Mouse (Mus musculus) neural tube, embryonic 13.5 days (tissue): ENCODE data around the gene Cetn3. TPM values are rescaled to one million over a fixed set of nuclear protein-coding genes. Genes with fewer than 3 reads are reported as not detected.

ENCODE experiments used
- ATAC-seq: fragments of 200-750 bp; cut with Nextera tagmentation; 2 replicates; pipeline ENCODE4 v1.8.0; 2017; ENCODE audit warnings: low read depth, mild to moderate bottlenecking, moderate TSS enrichment, moderate library complexity
- H3K27ac ChIP-seq: fragments of 300-500 bp; sonication (generic); replicated peaks from 2 replicates; pipeline ENCODE4 v1.5.1; 2015; ENCODE audit warnings: moderate library complexity, mild to moderate bottlenecking, inconsistent platforms
- H3K27me3 ChIP-seq: fragments of 300-500 bp; sonication (generic); 2 replicates; pipeline ENCODE4 v1.6.1; 2015; ENCODE audit warnings: mild to moderate bottlenecking, inconsistent platforms
- H3K36me3 ChIP-seq: fragments of 300-500 bp; sonication (generic); 2 replicates; pipeline ENCODE4 v1.6.1; 2015; ENCODE audit warnings: mild to moderate bottlenecking, inconsistent platforms
- H3K4me1 ChIP-seq: fragments of 300-500 bp; sonication (generic); replicated peaks from 2 replicates; pipeline ENCODE4 v1.6.1; 2015; ENCODE audit warnings: inconsistent platforms
- H3K4me2 ChIP-seq: fragments of 300-500 bp; sonication (generic); 2 replicates; pipeline ENCODE4 v1.6.1; 2015; ENCODE audit warnings: inconsistent platforms, mild to moderate bottlenecking, moderate library complexity
- H3K4me3 ChIP-seq: fragments of 300-500 bp; sonication (generic); 2 replicates; pipeline ENCODE4 v1.5.1; 2015; ENCODE audit warnings: mild to moderate bottlenecking, inconsistent platforms
- H3K9ac ChIP-seq: fragments of 300-500 bp; sonication (generic); 2 replicates; pipeline ENCODE4 v1.6.1; 2015; ENCODE audit warnings: moderate library complexity, mild to moderate bottlenecking, inconsistent platforms
- H3K9me3 ChIP-seq: fragments of 300-500 bp; sonication (generic); 2 replicates; pipeline ENCODE4 v1.6.1; 2016; ENCODE audit warnings: inconsistent platforms
- WGBS: fragments of 180-500 bp; shearing (Covaris S2); methylation state at CpG from one replicate; pipeline ENCODE4 v1.1.7; 2015; 5-methylcytosine and 5-hydroxymethylcytosine counted together
- polyA plus RNA-seq: library from polyadenylated mRNA; unstranded; fragments of >200 nt; fragmentation: Nextera tagmentation; extraction: Ambion mirVana; gene quantifications from 2 replicates; pipeline ENCODE4 v1.2.1, GENCODE M21; 2015

Cetn3 gene
- 231 and 259 TPM in 2 replicates for polyA plus RNA-seq

DNA sequence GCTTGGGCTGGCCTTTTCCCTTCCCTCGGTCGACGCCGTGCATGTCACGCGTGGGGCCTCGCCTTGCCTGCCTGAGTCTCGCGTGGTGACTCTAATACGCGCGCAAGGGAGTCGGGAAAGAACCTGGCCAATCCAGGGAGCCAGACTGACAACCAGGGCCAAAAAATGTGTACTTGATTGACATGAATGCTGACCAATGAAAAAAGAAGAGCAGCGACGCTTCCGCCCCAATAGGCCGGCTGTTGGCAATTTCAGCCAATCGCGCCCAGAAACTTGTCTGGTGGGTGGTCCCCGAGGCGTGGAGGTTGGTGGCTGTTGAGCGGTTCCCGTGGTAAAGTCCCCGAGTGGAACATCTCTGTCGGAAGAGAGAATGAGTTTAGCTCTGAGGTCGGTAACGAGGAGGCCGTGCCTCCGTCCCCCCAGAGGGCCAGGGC lies at the start of gene Cetn3:
Gene Cetn3, plus strand, starts transcription at position 107 of the 434 bp plus-strand sequence.
- peak; percentile 95 for ATAC-seq
- Histone ChIP-seq H3K4me3 (peak within 1 kb of the TSS; percentile 68), H3K27ac (peak within 1 kb of the TSS; percentile 99), H3K4me1 (peaks cover 20% of the 10 kb centered on the region), H3K27me3 (no peaks in the 10 kb centered on the region), H3K9ac (peak within 1 kb of the TSS; percentile 86), H3K9me3 (no peaks in the 10 kb centered on the region), H3K4me2 (peak within 1 kb of the TSS; percentile 62), H3K36me3 (peaks cover 8% of the 10 kb centered on the region)
- under 1% methylated on average over 29 of the region's 29 CpGs for WGBS

DNA sequence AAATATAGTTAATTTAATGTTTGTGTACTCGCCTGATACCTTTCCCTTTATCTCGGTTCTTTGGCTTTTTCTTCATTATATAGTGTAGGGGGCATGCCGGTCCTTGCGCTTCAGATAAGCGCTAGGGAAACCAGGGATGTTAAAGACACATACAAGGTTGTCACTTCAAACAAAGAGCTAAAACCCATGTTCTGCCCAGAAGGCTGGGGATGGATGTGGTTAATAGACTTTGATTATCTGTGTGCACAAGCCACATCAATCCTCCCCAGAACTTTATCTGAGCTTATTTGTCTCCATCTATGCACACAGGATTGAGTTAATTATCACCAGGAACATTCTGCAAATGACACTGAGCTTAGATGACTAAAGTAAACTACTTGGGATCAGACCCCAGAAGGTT lies 46.3 kb upstream of the Cetn3 start:
- H3K27ac ChIP-seq: no peak overlapping the region
- no peaks in the 10 kb centered on the region for H3K27me3 ChIP-seq
- no peaks in the 10 kb centered on the region for H3K36me3 ChIP-seq
- no peak overlapping the region for H3K4me2 ChIP-seq
- WGBS: 95% methylated on average over 5 of the region's 5 CpGs
- no peaks in the 10 kb centered on the region for H3K4me1 ChIP-seq
- H3K9me3 ChIP-seq: no peaks in the 10 kb centered on the region
- ATAC-seq: no peak
- H3K4me3 ChIP-seq: no peak overlapping the region
- H3K9ac ChIP-seq: no peak overlapping the region

DNA sequence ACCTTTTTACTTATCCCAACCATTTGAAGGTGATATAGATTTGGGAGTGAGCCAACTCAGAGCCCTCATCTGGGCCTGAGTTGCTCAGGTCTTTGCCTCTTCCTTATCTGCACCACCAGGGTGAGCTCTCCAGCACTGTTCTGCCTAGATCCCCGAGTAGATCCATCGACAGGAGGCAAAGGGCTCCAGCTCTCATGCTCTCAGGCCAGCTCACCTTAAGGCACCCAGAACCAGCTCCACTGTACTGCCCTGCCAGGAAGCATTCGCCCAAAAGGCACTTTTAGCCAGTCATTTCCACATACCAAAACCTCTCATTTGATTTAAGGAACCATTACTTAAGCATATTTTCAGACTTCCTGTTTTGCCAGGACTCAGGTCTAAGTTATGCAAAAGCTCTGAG lies 42.0 kb upstream of the Cetn3 start:
- WGBS: 66% methylated on average over 3 of the region's 3 CpGs
- Histone ChIP-seq H3K27me3 (no peaks in the 10 kb centered on the region), H3K4me2 (no peak overlapping the region), H3K4me3 (no peak overlapping the region), H3K9me3 (0 out of 2 replicates have a peak, but pooled peaks cover 3% of the 10 kb centered on the region), H3K27ac (no peak overlapping the region), H3K36me3 (no peaks in the 10 kb centered on the region), H3K4me1 (no peaks in the 10 kb centered on the region), H3K9ac (no peak overlapping the region)
- no peak for ATAC-seq

DNA sequence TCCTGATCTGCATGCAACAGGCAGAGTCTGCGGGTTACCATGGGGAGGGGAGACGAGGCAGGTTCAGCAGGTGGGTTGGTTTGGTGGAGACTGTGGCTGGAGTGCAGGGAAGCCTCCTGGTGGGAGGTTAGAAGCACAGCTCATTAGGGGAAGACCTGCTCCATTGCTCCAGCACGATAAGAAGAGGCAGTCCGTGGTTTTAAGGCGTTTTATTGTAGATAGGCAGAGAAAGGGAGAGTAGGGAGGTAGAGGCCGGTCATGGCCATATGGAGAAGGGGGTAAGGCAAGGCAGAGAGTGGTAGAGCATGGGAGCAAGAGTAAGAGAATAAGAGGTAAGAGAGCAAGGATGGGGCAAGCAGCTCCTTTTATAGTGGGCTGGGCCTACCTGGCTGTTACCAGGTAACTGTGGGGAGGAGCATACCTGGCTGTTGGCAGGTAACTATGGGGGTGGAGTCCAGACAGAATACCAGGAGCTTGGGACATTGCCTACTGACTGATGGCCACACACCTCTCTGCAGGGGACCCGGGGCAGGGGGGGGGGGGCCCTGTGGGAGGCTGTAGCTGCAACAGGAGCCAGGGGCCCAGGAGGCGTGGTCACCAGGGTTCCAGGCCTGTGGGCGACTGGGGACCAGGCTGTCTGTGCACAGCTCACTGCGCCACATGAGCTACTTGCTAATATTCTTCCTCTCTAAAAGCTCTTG lies 39.3 kb upstream of the Cetn3 start:
- 0 out of 2 replicates have a peak, but pooled peaks cover 4% of the 10 kb centered on the region for H3K9me3 ChIP-seq
- no peaks in the 10 kb centered on the region for H3K36me3 ChIP-seq
- H3K27me3 ChIP-seq: no peaks in the 10 kb centered on the region
- ATAC-seq: no peak
- no peak overlapping the region for H3K4me3 ChIP-seq
- no peak overlapping the region for H3K4me2 ChIP-seq
- no peaks in the 10 kb centered on the region for H3K4me1 ChIP-seq
- no peak overlapping the region for H3K27ac ChIP-seq
- WGBS: 55% methylated on average over 10 of the region's 10 CpGs
- H3K9ac ChIP-seq: no peak overlapping the region

DNA sequence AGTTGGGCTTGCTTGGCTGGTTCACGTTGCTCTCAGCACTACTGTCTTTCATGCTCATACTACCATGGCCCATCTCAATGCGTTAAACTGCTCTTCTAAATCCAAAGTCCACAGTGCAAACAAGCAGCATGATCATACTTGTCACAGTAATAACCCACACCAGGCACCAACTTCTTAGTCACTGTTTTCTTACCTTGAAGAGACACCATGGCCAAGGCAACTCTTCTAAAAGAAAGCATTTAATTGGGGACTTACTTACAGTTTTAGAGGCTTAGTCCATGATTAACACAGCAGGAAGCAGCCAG lies 38.8 kb upstream of the Cetn3 start:
- no peak overlapping the region for H3K4me2 ChIP-seq
- ATAC-seq: no peak
- H3K27me3 ChIP-seq: no peaks in the 10 kb centered on the region
- H3K27ac ChIP-seq: no peak overlapping the region
- H3K36me3 ChIP-seq: no peaks in the 10 kb centered on the region
- H3K4me1 ChIP-seq: no peaks in the 10 kb centered on the region
- 43% methylated on average over 2 of the region's 2 CpGs for WGBS
- H3K9me3 ChIP-seq: 0 out of 2 replicates have a peak, but pooled peaks cover 4% of the 10 kb centered on the region
- no peak overlapping the region for H3K4me3 ChIP-seq
- no peak overlapping the region for H3K9ac ChIP-seq

DNA sequence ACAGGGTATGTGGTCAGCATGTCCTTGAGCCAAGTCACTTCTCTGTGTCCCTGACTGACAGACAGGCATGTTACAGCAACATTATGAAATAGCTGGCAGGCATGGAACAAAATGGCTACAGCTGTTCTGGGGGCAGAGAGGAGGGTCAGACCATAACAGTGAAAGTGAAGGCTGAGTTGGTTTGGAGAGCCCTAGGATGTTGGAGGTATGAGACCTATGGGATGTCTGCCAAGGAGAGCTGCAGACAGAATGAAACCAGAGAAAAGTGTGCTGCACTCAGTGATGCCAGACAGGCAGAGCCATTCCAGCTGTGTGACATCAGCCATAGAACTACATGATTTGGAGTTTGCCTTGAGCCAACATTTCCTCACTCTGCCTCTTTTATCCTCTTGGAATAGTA lies 28.0 kb upstream of the Cetn3 start:
- Histone ChIP-seq H3K27ac (no peak overlapping the region), H3K27me3 (no peaks in the 10 kb centered on the region), H3K9me3 (no peaks in the 10 kb centered on the region), H3K4me2 (no peak overlapping the region), H3K4me3 (no peak overlapping the region), H3K4me1 (no peaks in the 10 kb centered on the region), H3K36me3 (no peaks in the 10 kb centered on the region), H3K9ac (no peak overlapping the region)
- no peak for ATAC-seq

DNA sequence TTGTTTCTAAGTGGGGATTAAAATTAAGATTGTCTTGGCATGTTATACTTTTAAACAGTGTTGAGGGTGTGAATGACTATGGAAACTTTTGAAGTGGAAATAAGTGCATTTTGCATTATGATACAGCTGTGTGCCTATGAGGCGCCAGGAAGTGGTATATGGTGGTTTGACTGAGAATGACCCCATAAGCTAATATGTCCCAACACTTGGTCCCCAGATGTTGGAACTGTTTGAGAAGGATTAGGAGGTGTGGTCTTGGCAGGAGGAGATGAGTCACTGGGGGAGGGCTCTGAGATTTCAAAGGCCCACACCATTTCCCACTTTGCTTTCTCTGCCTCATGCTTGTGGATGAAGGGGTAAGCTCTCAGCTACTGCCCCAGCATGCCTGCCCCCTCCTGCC lies 27.6 kb upstream of the Cetn3 start:
- Histone ChIP-seq H3K4me2 (no peak overlapping the region), H3K4me3 (no peak overlapping the region), H3K27ac (no peak overlapping the region), H3K36me3 (no peaks in the 10 kb centered on the region), H3K9me3 (no peaks in the 10 kb centered on the region), H3K9ac (no peak overlapping the region), H3K27me3 (no peaks in the 10 kb centered on the region), H3K4me1 (no peaks in the 10 kb centered on the region)
- WGBS: 93% methylated on average over 1 of the region's 1 CpGs
- ATAC-seq: no peak

DNA sequence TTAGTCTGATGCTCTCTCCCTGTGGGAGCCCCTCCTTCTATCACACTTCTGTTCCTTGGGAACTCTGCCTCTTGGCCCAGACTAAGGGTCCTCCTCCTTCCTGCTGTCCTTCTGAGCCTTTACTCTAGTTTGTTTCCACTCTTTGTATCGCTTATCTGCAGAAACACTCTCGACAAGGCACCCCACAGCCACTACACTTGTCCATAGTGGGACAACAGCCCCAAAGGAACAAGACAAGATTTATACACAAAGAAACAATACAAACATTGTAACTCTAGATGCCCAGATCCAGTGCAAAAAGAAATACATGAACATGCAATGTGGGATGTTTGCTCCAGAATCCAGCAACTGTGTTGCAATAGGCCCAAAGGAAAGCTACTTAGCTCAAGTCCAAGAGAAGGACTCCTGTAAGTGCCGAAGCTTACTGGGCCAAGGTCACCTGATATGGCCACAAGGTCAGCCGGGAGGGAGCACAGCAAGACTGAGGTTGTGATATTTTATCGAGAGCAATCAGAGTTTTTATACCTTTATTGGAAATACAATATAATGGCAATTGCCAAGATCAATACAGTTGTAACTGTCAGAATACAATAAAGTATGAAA lies 25.7 kb upstream of the Cetn3 start:
- no peaks in the 10 kb centered on the region for H3K36me3 ChIP-seq
- no peak overlapping the region for H3K4me3 ChIP-seq
- H3K4me2 ChIP-seq: no peak overlapping the region
- no peaks in the 10 kb centered on the region for H3K4me1 ChIP-seq
- 82% methylated on average over 5 of the region's 5 CpGs for WGBS
- H3K27ac ChIP-seq: no peak overlapping the region
- H3K27me3 ChIP-seq: no peaks in the 10 kb centered on the region
- ATAC-seq: no peak
- no peak overlapping the region for H3K9ac ChIP-seq
- no peaks in the 10 kb centered on the region for H3K9me3 ChIP-seq

DNA sequence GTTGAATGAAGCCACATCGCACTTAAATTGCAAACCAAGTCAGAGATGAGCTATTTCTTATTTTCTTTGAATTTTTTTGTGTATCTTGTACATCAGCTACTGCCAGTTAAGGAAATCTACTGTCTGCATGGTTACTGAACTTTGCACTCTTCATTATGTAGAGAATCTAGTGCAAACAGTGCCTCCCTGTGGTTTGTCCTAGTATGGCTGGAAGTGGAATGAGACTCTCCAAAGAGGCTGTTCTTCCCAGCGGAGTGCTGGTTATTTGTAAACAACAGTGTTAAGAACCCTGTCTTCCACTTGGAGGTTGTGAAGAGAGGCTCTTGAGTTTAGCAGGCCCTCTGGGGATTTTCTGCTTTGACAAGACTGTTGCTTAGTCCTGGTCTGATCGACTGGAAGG lies 22.5 kb upstream of the Cetn3 start:
- no peak overlapping the region for H3K27ac ChIP-seq
- ATAC-seq: no peak
- no peak overlapping the region for H3K4me2 ChIP-seq
- H3K9me3 ChIP-seq: no peaks in the 10 kb centered on the region
- H3K27me3 ChIP-seq: no peaks in the 10 kb centered on the region
- 39% methylated on average over 3 of the region's 3 CpGs for WGBS
- no peaks in the 10 kb centered on the region for H3K36me3 ChIP-seq
- H3K4me1 ChIP-seq: no peaks in the 10 kb centered on the region
- H3K9ac ChIP-seq: no peak overlapping the region
- no peak overlapping the region for H3K4me3 ChIP-seq

DNA sequence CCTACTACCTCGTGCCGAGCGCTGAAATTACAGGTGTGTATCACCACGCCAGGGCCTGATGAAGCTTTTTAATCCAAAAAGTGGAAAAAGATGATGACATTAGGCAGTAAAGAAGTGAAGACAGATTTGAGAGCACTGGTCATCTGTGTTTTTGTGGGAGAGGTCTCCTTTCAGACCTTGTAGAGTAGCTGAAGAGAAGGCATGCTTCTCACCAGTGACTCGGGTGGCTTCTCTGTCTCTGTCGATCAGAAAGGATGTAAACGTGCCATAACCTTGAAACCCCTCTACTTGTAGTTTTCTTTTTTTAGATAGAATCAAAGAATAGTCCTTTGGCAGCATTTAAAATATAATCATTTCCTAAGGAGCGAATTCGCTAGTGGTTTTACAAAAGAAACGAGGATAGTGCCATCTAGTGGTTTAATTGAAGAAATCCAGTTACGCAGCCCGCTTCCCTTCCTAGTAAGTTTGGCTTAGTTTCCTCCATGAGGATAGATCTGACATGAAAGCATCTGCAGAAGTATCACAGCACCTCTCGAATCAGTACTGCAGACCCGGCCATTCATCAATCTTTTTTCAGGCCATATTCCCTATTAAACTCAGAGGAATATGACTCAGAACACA lies 21.2 kb upstream of the Cetn3 start:
- ATAC-seq: peak; percentile 54; the same call in 1 of the 2 replicates
- no peak overlapping the region for H3K9ac ChIP-seq
- no peaks in the 10 kb centered on the region for H3K4me1 ChIP-seq
- no peak overlapping the region for H3K27ac ChIP-seq
- H3K4me2 ChIP-seq: peak overlapping the region; percentile 26
- H3K9me3 ChIP-seq: no peaks in the 10 kb centered on the region
- H3K27me3 ChIP-seq: no peaks in the 10 kb centered on the region
- 34% methylated on average over 14 of the region's 14 CpGs for WGBS
- no peaks in the 10 kb centered on the region for H3K36me3 ChIP-seq
- no peak overlapping the region for H3K4me3 ChIP-seq

DNA sequence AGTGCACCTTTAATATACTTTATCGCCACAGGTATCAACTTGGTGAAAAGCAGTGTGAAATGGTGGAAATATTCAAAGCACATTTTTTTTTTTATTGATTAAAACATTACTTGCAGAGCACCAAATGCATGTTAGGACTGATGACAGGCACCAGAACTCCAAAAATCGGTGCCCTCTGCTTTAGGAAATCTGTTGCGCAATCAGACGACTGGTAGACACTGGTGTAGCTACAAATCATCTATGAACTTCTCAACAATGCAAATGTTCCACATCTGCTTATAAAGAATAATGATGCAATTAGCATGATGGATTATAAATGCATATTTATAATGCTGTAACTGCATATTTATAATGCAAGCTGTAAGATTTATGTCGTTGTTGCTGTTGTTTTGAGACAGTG lies 18.7 kb upstream of the Cetn3 start:
- 83% methylated on average over 5 of the region's 5 CpGs for WGBS
- H3K4me3 ChIP-seq: no peak overlapping the region
- H3K27ac ChIP-seq: no peak overlapping the region
- no peaks in the 10 kb centered on the region for H3K4me1 ChIP-seq
- no peaks in the 10 kb centered on the region for H3K9me3 ChIP-seq
- H3K9ac ChIP-seq: no peak overlapping the region
- H3K36me3 ChIP-seq: no peaks in the 10 kb centered on the region
- H3K4me2 ChIP-seq: no peak overlapping the region
- no peak for ATAC-seq
- H3K27me3 ChIP-seq: no peaks in the 10 kb centered on the region

DNA sequence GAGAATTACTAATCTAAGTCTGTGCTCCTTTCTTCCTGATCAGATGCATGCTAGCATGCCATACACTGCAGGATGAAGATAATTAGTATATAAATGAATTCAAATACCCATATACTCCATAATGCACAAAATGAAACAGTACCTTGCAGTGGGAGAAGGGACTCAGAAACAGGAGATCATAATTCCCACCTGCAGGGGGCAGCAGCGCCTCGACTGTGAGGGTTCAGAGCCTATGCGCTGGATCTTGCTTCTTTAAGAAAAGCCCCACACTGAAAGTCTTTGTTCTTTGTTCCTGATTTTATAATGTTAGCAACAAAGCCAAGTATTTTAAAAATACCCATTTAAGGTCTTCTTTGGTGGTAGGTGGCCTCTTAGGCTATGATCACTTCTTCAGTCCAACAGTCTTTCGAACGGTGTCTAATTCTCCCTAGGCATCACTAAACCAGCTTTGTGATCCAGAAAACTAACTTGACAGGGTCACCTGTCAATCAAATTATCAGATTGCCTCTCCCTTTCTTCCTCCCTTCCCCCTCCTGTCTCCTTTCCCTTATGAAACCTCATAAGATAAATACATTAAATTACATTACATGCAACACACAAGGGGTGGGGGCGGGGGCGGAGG lies 15.7 kb upstream of the Cetn3 start:
- Histone ChIP-seq H3K9me3 (no peaks in the 10 kb centered on the region), H3K36me3 (no peaks in the 10 kb centered on the region), H3K4me3 (no peak overlapping the region), H3K27me3 (no peaks in the 10 kb centered on the region), H3K4me1 (no peaks in the 10 kb centered on the region), H3K27ac (no peak overlapping the region; the same call in 1 of the 2 replicates), H3K9ac (no peak overlapping the region), H3K4me2 (no peak overlapping the region)
- peak; percentile 85 for ATAC-seq
- WGBS: 76% methylated on average over 7 of the region's 7 CpGs
